Mouse (Mus musculus) gastrocnemius, postnatal 10 days (tissue): ENCODE measurements around the gene Camk1d. TPM values are rescaled to one million over a fixed set of nuclear protein-coding genes. Genes with fewer than 3 reads are reported as not detected.

Source experiments
- DNase-seq: peaks from one replicate; pipeline ENCODE4 v3.0.0; 2021; ENCODE audit warnings: mixed read lengths
- total RNA-seq, 2 experiments: library from RNA; stranded (reverse); gene quantifications; 2 replicates each; pipeline ENCODE4 v1.2.3; 2021

The Camk1d gene
- total RNA-seq, 2 experiments from 2014 or later, result 2.4 to 5.0 TPM

DNA sequence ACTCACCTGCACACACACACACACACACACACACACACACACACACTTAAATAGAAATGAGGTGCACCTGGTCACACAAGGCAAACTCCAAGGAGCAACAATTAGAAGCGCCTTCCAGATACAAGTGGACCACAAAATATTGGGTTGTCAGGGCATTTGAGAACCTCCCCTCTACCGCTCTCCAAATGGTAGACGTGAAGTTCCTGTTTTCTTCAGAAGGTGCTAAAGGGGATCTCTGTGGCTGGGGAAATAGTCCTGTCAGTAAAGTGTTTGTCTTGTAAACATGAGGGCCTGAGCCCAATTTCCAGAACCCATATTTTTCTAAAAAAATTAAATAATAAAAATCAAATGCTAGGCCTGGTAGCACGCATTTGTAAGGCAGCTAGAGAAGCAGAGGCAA lies 4.4 kb downstream of the Camk1d start:
- DNase-seq, result no peak

DNA sequence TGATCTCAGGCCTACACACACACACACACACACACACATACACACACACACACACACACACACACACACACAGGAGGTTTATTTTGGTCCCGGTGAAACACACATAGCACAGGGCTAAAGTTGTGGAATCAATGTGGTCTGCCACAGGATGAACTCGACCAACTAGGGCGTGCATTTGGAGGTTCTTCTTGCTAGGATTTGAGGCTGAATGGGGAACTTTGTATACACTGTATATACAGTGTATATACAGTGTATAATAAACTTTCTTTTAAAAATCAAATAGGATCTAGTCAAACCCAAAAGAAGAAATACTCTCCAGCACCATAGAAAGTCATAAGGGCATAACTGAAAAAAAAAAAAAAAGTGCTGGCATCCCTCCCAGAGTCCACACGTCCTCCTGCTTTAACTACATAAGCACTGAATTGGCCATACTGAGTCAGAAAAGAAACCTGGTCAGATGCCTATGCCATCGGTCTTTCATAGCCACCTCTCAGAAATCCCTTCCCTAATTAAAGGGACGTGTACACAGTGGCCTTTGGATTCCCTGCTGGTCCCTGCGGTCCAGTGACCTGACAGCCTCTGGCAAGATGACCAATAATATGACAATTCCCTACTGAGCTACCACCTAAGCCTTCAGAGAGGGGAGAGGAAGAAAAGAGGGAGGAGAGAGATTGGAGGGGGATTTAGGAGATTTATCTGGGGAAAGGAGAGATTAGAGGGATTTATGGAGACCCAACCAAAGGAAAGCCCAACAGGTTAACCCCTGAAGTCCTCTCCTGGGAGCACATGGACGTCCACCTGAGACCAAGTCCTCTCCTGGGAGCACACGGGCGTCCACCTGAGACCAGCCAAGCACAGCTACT lies 6.2 kb downstream of the Camk1d start:
- no peak for DNase-seq

DNA sequence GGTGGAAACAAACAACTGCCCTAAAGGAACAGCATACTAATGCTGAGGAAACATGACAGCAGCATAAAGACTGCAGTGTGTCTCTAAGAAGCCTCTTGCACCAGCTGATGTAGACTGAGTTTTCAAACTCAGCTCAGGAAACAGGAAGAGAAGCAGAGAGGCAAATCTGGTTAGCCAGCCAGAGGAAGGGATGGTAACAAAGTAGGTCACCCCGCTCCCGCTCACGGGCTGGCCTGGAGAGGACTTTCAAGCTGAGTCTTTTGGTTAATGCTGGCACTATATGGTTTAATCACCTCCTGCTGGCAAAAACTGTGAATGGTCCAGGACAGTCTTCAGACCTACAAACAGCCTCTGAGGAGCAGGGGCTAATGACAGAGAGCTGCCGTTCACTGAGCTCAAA lies 7.7 kb downstream of the Camk1d start:
- DNase-seq, result no peak

DNA sequence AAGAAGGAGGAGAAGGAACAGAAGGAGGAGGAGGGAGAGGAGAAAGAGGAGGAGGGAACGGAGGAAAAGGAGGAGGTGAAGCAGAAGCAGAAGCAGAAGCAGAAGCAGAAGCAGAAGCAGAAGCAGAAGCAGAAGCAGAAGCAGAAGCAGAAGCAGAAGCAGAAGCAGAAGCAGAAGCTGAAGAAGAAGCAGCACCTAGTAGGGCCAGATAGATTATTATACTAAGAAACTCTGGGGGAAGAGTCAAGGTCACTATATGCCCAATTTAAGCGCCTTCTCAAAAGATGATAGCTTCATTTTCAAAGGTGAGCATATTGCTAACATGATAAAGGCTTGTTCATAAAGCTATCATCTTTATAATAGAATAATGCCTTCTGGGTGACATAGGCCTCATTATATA lies 11.9 kb downstream of the Camk1d start:
- DNase-seq, result no peak

DNA sequence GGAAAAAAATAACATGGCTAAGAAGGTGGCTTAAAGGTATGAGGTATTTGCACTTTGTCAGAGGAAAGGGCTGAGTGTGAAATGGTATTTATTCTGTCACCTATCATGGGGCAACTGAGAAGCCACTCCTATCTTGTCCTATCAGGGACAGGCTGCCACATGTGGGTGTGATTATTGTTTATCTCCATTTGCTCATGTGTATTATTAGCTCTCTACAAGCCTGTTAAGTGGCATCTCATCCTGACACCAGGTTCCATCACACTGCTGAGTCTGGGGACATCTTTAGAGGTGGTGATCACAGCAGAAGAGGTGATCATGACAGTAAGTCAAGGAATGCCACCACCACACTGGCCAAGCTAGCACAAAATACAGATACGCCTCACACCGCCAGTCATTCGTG lies 13.4 kb downstream of the Camk1d start:
- DNase-seq, result no peak

DNA sequence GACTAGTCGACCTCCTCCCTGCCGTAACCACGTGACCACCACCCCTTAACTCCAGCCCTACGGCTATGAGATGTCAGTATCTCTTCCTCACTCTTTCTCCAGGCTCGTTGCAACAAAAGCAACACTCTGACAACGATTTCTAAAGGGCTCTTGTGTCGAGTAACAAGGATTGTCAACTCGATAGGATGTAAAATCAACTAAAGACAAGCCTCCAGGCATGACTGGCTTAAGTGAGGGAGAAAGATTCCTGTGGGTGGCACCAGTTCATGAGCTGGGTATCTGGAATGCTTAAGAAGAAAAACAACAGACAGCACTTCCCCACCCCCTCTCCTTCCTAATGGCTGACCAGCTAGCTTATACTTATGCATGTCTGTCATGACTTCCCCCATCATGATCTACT lies 15.9 kb downstream of the Camk1d start:
- DNase-seq, result no peak

DNA sequence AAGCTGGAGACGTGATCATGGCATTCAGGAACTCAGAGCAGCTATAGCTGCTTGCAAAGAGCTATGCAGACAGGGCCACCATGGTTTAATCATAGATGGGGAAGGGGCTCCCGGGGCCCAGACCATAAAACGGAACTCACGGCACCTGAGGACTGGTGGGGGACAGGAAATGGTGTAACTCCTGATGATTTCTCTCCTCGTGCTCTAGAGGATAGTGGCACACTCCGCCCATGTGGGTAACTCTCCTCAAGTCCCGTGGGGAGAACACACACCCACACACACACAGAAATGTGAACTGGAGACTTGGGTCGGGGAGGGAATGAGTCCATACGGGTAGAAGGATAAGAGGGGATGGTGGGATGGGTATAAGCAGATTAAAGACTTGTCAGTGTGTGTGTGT lies 20.2 kb downstream of the Camk1d start:
- DNase-seq, result no peak

DNA sequence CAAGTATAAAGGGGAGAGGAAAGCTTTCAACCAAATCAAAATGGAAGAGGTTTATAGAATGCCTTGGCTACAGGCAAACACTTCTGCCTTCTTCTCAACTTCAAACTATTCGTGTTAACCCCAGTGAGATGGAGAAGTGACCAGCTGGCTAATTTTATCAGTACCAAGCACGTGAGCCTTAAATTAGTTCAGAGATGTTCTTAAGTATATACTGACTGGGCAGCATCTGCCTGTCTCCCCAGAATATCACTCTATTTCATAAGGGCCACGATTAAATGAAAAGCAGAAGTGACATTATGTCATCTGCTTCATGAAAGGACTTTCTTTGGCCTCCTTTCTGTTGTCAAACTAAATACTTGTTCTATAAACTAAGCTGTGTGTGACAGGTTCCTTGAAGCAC lies 22.6 kb downstream of the Camk1d start:
- DNase-seq, result no peak

DNA sequence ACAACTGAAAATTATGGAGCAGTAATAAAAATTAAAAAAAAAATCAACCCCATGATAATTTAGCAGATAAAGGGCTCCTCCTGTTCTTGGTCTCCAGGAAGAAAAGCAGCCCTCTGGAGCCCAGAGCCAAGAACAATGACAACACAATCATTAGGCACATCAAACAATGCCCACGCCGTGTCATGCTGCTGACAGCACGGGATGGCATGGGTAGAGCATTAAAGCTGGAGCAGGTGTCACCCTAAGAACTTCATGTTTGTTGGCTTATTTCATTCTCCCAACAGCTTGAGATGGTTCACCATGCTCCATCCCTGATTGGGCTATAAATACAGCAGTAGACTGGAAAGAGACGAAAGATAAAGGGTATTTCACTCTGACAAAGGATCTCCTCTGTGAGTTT lies 30.9 kb downstream of the Camk1d start:
- DNase-seq, result no peak

DNA sequence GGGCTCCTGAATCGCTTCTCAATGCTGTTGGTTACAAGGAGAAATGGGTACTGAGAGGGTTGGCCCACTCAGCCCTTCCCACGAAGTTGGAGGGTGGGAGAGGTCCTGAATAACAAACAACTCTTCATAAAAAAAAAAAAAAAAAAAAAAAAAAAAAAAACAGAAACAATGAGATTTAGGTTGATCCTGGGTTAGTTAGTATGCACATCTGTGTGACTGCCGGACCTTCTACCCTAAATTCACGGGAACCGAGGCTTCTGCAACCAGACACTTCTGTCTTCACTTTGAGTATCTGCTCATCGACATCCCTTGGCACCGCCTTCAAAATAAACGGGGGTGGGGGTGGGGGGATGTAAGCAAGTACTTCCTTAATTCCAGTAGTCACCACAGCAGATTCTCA lies 32.4 kb downstream of the Camk1d start:
- no peak for DNase-seq

DNA sequence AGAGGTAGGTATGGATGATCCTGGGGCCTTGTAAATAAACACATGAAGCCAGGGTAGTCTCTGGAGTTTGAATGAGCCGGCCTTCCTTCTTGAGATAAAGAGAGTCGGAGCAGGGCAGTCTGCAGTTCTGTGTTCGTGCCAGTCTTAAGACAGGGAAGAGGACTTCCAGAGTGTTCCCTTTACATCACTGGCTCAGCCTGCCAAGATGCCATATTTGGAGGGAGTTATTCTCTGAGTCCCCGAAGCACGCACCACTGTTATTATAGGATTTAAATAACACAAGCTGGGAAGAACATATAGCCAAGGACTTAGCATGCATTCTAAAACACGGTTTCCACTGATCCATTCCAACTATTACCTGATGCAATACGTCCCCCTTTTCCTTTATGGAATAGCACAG lies 33.0 kb downstream of the Camk1d start:
- DNase-seq, result no peak

DNA sequence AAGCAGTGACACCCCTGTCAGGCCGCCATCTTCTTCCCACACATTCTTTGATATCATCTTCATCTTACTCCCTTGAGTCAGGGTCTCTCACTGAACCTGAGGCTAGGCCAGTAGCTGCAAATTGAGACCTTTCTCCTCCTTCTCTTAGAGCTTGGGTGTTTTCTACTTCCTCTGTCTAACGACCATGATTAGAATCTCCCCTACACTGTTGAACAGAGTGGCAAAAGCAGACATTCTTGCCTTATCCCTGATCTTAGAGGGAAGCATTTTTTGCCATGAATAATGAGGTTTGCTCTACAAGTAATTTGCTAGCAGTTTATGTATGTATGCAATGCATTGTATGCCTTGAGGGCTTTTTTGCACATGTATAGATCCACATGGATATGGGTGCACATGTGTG lies 35.3 kb downstream of the Camk1d start:
- no peak for DNase-seq

DNA sequence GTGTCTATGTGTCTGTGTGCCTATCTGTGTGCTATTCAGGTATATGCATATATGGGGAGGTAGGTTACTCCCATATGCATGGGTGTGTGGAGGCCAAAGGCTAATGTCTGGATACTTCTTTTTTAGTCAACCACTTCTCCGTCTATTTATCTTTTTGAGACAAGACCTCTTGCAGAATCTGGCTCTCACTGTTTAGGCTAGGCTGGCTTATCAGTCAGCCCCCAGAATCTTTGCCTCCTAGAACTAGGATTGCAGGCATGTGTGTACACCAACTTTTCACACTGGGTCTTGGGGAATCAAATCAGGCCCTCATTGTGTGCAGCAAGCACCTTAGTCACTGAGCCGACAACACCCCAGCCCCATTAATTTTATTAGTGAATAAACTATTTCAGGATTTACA lies 36.8 kb downstream of the Camk1d start:
- DNase-seq, result no peak

DNA sequence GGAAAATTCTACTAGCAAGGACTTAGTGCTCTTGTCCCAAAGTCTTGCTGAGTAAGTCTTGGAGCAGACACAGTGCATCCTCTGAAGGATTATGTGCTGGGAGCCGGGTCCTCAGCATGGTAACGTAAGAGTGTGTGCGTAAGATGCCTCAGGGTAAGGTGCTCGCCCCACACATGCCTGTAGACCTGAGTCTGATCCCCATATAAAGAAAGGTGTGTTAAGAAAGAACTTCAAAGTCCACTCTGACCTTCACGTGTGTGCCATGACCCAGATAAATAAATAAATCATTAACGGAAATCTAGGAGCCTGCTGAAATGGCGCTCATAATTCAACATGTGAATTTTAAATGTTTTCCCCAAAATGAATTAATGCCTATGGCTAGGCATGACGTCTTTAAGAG lies 37.5 kb downstream of the Camk1d start:
- no peak for DNase-seq

DNA sequence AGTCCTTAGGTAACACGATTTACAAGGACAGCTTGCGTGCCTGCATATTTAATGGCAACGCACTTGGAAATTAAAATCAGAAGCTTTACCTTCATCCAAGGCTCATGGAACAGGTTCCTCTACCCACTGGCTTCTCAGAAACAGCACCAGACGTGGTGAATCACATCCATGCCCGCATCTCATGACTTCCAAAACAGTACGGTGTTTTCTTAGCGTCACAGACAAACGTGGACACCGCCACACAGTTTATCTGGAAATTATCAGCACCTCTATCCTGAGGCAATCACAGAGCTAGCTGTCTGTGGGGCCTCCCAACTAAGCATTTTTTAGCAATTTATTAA lies 38.2 kb downstream of the Camk1d start:
- no peak for DNase-seq

DNA sequence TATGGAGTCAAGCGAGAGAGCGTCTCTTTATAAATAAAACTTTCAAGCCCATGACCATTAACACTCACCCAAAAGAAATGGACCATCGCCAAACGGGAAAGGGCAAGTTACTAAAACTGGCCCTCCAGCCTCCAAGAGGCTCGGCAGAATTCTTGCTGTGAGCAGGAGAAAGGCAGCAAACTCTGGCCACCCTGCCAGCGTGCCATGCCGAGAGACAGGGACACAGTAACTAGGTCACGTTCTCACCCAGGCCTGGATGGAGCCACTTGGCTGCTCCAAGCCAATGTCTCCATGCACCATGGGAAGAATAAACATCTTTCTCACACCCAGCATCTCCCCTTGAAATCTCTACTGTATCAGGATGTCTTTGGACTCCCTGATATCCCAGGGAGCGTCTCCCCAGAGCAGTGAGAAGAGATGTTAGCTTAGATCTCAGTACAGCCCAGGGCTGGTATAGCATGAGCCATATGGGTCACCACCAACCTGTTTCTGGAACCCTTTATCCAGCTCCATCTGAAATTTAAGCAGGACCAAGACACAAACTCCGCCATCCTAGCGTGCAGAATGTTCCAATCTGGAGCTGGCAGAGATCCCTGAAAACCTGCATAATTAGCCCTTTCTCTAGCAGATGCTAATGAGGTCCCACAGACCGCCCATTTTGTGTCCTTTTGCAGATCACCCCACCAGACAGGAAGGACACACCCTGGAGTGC lies 38.7 kb downstream of the Camk1d start:
- peak; percentile 21 for DNase-seq

DNA sequence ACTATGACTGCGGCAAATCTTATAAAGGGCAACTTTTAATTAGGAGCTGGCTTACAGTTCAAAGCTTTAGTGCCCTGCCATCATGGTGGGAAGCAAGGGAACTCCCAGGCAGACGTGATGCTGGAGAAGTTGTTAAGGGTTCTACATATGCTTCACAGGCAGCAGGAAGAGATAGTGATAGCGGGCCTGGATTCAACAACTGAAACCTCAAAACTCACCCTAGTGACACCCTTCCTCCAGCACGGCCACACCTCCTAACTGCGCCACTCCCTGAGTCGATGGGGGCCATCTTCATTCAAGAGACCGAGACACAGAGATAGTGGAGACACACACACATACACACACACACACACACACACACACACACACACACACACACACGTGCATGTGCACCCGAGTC lies 39.8 kb downstream of the Camk1d start:
- no peak for DNase-seq

DNA sequence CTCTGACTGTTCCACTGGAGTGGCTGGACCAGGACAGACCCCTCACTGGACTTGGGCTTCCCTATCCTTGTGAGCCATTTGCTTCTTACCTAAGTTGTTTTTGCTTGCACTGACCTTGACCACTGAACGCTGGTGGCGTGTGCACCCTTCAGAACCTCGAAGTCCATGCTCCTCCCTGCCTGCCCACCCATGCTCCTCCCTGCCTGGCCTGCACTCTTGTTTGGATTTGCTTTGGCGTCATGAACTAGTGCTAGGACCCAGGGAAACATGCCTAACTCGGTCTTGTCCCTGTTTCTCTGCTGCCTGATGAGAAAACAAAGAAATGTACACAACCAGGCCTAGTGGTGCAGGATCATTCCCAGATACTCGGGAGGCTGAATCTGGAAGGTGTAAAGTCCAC lies 40.5 kb downstream of the Camk1d start:
- no peak for DNase-seq

DNA sequence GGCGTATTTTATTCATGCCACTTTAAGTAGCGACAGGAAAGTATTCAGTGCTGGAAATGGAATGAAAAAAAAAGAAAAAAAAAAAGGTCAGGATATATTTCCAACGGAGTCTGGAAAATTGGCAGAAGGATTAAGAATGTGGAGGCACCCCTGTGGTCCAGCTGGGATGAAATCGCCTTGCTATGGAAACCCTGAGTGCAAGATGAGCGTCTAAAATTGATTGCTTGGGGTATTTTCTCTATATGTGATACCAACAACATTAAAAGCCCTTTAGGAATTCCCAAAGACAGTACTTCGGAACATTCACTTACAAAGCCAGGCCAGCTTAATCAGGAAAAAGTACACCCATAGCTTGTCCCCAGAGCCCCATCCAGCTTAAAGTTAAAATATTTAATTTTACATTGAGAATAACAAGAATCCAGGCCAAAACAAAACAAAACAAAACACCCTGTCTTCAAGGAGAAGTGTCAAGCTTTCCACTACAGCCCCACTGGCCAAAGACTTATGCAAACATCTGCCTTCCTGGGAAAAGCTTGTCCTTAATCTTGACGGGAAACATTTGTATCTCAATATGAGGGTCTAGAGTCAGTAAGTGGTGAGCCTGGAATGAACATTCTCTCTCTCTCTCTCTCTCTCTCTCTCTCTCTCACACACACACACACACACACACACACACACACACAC lies 41.3 kb downstream of the Camk1d start:
- DNase-seq, result no peak

DNA sequence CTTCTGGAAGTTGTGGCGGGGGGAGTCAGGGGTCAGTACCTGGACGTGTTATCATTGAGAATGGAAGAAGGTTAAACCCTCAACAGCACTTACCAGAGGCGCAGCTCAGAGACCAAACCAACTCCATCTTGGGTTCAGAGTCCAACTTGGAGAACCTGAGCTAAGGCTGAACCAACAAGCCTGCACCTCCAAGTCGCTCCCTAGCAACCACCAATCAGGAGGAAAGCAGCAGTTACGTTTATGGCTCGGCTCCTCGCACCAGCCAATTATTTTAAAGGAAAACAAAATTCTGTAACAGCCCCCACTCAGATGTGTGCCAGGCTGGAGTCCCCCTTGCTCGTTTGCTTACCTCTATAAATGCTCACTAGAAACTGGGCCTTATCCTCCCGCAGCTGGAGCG lies 44.2 kb downstream of the Camk1d start:
- DNase-seq, result no peak

DNA sequence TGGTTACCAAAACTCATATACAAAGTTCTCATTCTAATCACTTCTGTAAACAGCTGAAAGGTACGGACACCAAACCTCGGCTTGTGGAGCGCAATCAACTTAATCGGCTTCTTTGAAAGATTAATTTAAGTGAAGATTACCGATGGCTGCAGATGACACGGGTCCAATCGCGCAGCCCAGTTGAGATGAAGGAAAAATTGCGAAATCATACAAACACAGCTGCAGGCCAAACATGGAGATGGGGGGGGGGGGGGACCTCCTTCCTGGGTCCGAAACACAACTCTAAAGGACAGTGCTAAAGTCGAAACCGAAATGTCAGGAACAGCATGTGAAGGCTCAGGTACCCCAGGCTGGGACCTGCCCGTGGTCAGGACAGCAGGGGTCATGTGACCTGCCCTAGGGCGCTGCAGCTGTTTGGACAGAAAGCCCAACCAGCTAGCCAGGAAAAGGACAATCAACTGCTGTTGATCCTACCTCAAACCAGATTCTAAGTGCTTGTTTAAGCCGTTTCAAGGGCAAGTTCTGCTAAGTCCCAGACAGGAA lies 44.7 kb downstream of the Camk1d start:
- DNase-seq, result no peak

DNA sequence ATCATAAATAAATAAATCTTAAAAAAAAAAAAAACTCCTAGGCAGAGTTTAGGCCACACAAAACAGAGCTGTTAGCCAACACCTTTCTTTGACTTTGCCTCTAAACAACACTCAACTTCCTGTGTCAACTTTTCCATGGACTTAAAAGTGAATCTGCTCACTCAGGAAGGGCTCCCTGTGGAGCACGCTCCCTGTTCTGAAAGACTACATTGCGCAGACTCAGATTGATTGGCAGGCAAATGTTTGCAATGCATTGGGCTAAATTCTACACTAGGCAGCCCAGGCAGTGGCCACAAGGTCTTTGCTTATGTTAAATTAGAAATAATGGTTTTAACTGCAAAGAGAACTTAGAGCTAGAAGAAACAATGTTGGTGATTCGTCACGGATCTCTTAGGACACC lies 45.4 kb downstream of the Camk1d start:
- no peak for DNase-seq

DNA sequence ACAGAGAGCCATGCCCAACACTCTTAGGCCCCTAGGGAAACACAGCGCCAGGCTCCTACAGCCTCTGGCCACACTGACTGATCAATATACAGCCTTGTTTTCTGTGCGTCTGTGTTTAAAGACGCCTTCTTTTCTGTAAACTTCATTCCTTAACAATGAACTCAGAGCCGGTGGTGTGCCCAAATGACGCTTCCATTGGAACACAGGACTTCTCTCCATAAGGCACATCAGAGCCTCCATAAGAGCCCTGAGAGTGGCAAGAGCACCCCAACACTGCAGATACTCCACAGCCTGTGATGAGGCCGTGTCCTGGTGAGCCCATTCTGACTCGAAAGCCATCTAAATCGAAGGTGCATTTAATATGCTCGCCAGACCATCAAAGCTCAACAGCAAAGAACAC lies 50.8 kb downstream of the Camk1d start:
- no peak for DNase-seq
